Mouse (Mus musculus) thymus, adult 2 months (tissue): Measurements from ENCODE around the gene Gm21988.

ENCODE experiments used
- CTCF ChIP-seq: fragments of 200-500 bp; IDR thresholded peaks from 2 replicates; pipeline ENCODE4 v1.5.1; 2012; ENCODE audit warnings: mild to moderate bottlenecking, control low read depth, low read length, moderate library complexity, borderline replicate concordance; ENCODE audit not compliant: control insufficient read depth, poor library complexity, insufficient read depth; ENCODE audit errors: extremely low read depth
- POLR2A ChIP-seq: fragments of 200-500 bp; IDR thresholded peaks from 2 replicates; pipeline ENCODE4 v1.6.1; 2012; ENCODE audit warnings: mild to moderate bottlenecking, low read length, control low read depth, moderate library complexity; ENCODE audit not compliant: control insufficient read depth, poor library complexity, insufficient read depth; ENCODE audit errors: extremely low read depth

DNA sequence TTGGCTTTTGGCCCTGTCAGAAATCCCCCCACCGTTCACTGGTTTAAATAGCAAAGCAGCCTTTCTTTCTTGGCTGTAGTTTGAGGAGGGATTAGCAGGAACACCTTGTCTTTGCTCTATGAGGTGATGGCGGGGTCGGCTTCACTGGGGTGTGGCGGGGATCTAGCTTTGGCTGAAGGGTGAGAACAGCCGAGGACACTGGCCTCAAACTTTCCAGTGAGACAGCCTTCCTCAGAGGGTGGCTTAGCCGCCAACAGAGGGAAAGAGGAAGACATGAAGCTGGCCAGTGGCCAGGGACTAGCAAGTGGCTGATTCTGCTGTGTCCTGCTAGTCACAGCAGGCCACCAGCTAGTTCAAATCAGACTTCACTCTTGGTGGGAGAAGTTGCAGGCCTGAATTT is 49.6 kb upstream of the Gm21988 start:
- TF ChIP-seq POLR2A (no peak), CTCF (no peak)
